Mouse (Mus musculus) kidney, adult 8-10 months (tissue): ENCODE measurements around the gene Lair1.
A peak's percentile ranks its signal among the peaks of the same experiment; 100 is the strongest.
"Not testable (repeated sequence)": the region's sequence is repeated elsewhere in the genome, so short reads cannot be mapped to it uniquely, and the experiment has no call there.

Source experiments
- DNase-seq, 2 experiments: peaks; one replicate each; pipeline ENCODE4 v3.0.0; 2022

The Lair1 gene

GRCm38 (mm10) chr7:4063013-4063412 lies at the start of gene Lair1:
Gene Lair1, minus strand, starts transcription at chr7:4063204.
- no peak for DNase-seq

DNA sequence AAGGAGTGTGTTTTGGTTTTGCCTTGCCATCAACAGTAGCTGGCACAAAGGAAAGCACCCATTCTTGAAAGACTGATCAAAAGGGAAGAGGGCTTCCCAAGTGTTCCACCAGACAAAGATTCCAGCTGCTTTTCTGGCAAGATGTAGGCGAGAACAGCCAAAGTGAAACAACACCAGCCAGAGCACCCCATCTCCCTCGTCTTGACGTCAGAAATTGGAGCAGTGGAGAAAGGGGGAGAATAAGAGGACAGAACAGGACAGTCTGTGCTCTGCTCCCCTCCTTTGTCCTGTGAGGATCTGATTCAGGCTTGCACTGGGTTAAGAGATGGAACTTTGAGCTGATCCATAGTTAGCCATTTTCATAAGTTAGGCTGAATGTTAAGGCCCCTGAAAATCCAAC lies 48.8 kb upstream of the Lair1 start:
- DNase-seq: no peak

GRCm38 (mm10) chr7:4103411-4103810 lies 40.4 kb upstream of the Lair1 start:
- DNase-seq: no peak

GRCm38 (mm10) chr7:4101144-4101543 lies 38.1 kb upstream of the Lair1 start:
- no peak for DNase-seq

- no peak for DNase-seq
Observed at GRCm38 (mm10) chr7:4098832-4099231, 35.8 kb upstream of the Lair1 start.

DNA sequence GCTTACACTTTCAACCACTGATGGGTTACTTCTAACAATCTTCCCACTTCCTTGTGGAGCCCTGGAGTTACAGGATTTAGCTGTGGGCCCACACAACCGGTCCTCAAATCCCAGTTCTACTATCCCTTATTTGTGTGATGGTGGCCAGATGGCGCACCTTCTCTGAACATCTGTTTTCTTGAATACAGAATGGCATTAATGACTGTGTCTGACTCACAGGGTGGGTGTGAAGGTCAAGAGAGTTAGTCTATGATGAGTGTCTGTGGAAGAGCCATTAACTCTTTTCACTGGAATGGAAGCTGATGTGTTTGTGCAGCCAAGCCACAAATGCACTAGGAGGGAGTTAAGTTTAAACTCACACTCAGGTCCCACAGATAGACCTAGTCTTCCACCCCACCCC lies 35.3 kb upstream of the Lair1 start:
- DNase-seq: no peak

- DNase-seq: no peak
Observed at GRCm38 (mm10) chr7:4091170-4091569, 28.2 kb upstream of the Lair1 start.

GRCm38 (mm10) chr7:4088679-4089078 lies 25.7 kb upstream of the Lair1 start:
- DNase-seq: no peak

GRCm38 (mm10) chr7:4087896-4088480 lies 25.0 kb upstream of the Lair1 start:
- no peak for DNase-seq

DNA sequence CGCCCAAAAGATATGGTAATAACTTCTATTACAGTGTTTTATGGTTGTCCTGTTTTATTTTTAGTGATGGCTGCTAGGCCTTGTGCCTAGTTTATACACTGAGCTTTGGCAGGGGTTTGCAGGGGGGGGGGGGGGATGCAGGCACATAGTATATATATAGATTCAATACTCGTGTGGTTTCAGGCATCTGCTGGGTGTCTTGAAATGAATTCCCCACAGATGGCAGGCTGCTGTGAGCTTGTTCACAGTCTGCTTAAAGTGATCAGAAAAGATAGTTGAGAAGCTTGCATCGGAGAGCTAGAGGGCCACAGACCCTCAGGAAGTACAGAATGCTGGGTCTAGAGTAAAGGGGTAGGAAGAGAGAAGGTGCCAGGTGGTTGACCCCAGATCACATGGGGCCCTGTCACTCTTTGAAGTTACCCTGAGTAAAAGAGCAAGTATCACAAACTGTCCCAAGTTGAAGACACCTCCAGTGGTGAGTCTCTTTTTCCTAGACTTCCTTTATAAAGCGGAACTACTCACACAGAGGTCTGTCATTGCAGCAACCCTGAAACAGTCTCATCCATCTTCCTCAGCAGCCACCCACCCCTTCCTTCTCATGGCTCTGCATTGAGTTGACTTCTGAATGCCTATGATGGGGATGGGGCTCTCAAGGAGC lies 24.4 kb upstream of the Lair1 start:
- no peak for DNase-seq

DNA sequence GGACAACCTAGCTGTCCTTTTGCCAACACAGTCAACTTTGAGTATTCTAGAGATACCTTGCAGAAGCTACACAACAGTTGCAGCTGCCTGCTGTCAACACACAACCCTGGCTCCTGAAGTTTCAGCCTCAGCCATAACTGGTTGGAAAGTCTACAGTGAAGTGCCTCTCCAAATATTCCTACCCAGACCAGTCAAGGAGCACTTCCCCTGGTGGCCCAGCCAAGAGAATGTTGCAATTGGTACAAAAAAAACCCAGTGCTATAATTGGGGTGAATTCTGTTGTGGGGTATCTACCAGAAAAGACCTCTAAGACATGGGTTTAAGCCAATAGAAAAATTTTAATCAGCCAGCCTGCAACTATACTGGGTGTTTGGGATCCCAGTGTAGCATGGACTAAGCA lies 22.6 kb upstream of the Lair1 start:
- DNase-seq: no peak

DNA sequence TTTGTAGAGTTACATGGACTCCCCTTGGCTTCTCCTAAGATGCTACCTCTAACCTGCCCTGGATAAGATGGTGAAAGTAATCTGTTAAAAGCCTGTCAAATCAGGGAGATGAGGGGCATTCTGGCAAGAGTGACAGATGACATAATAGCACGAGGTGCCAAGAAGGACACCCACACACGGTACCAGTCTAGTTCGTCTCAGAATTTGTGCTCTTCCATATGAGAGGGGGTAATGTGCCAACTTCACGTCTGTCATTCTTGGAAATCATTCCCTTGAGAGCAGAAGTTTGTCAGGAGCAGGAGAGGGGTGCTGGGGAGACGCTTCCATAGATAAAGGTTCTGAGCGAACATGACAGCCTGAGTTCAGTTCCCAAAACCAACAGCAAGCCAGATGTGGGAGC lies 21.2 kb upstream of the Lair1 start:
- DNase-seq: no peak

DNA sequence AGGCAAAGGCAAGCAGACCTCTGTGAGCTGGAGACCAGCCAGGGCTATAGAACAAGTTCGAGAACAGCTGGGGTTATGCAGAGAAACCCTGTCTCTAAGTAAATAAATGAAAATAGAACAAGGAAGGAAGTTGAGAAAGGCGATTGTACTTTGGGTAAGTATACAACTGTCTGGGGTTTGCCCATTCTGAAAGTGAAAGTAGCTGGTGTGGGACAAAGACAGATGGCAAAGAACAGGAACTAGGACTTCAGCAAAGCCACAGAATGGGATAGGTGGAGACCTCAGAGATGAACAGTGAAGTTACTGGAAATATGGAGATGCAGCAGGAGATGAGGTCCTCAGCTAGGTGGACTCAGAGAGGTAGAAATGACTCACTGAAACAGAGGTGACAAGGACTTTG lies 19.8 kb upstream of the Lair1 start:
- peak in 1 of 2 experiments; percentile 12 for DNase-seq

GRCm38 (mm10) chr7:4081706-4082105 lies 18.7 kb upstream of the Lair1 start:
- DNase-seq: no peak

DNA sequence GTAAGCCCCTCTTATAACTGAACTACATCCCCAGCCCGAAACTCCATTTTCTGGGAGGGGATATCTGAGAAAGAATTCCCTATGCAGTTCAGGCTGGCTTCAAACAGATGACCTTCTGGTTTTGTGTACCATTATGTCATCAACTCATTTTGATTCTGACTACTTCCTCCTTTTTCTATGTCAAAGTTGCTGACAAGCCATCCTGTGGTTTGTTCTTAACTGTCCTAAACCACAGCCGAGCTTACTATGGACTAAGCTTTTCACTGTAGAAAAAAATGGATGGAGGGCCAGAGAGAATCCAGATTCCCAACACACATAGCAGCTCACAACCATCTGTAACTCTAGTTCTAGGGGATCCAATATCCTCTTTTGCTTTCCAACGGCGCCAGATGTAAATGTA lies 17.5 kb upstream of the Lair1 start:
- DNase-seq: no peak

GRCm38 (mm10) chr7:4079511-4079910 lies 16.5 kb upstream of the Lair1 start:
- no peak for DNase-seq

DNA sequence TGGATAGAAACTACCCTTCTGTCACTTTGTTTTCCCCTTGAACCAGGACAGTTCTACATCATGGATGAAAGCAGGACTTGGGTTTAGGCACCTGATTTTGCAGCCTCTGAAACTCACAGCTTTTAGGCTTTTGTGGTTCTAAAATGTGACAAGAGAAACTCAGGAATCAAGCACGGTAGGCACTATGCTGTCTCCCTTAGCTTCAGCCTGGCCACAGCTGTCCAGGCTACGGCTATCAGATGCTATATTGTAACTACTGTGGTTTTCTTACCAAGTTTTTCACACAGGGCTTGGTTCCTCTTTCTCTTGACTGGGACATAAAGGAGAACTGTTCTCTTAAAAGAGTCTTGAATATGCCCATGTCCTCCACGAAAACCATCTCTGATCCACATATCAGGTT lies 10.1 kb upstream of the Lair1 start:
- no peak for DNase-seq

- DNase-seq: no peak
Observed at GRCm38 (mm10) chr7:4071066-4071465, 8.1 kb upstream of the Lair1 start.

DNA sequence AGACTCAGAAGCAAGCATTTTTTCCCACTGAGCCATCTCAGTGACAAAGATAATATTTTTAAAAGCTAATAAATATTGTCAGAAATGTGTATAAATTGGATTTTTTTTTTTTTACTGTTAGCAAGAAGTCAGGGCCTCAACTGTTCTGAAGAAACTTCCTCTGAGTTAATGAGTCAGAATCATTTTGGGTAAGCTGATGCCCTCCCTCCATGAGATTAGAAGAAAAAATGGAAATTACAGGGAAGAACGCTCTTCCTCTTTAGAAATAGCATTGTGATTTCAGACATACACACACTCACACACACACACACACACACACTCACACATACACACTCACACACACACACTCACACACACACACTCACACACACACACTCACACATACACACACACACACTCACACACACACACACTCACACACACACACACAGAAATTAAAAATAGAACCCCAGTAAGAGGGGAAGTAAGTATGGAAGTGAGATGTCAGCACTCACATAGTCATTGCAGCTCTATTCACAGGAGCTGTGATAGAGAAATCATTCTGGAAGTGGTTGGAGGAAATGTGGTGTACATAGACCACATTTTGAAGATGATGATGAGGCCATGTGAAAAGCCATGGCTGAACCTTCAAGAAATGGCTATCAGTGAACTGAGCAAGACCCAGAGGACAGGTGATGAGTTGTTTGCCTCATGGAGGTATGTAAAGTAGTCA lies 866 bp upstream of the Lair1 start:
- no peak for DNase-seq

GRCm38 (mm10) chr7:4060602-4061188 lies 2.3 kb downstream of the Lair1 start:
- not testable (repeated sequence) for DNase-seq

GRCm38 (mm10) chr7:4026794-4027421 lies 36.1 kb downstream of the Lair1 start:
- DNase-seq: no peak

DNA sequence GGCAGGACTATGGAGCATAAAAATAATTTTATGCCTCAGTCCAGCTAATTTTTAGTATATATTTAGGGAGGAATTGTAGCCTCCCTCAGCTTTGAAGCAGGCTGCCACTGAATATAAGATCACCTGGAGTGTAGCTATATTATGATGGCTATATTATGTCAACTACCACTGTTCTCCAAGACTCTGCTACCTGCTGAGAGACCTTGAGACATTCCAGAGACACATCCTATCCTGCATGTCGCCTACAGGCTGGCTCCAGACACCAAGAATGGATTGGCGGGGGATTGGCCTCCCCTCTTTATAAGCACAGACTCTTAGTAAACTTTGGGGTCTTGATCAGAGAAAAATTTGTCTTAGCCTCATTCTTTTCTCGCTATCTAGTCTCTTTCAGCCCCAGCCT lies 58.4 kb downstream of the Lair1 start:
- not testable (repeated sequence) for DNase-seq

DNA sequence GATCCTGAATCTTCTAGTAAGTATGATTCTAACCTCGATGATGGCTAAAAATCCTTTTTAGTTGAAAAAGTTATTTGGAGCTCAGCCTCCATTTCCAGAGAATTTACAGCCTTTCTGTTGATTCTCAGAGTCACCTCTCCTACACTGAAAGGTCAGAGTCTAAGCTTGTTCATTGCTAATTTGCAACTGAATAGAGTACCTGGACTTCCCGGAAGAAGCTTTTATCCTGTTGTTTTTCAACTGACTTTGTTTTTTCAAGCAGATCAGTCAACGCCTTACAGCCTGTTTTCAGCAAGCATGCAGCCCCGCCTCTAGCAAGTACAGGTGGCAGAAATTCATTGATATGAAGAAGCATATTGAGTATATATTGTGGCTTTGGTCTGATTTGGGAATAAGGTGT lies 59.0 kb downstream of the Lair1 start:
- DNase-seq: not testable (repeated sequence)

- DNase-seq: no peak
Observed at GRCm38 (mm10) chr7:3962017-3962416, 101.0 kb downstream of the Lair1 start.
